Mouse (Mus musculus): ENCODE data around the gene Mymx. TPM values are rescaled to one million over a fixed set of nuclear protein-coding genes. Genes with fewer than 3 reads are reported as not detected.

The Mymx gene
- polyA plus RNA-seq, 1 experiment from 2014 or later: 1.6 TPM

DNA sequence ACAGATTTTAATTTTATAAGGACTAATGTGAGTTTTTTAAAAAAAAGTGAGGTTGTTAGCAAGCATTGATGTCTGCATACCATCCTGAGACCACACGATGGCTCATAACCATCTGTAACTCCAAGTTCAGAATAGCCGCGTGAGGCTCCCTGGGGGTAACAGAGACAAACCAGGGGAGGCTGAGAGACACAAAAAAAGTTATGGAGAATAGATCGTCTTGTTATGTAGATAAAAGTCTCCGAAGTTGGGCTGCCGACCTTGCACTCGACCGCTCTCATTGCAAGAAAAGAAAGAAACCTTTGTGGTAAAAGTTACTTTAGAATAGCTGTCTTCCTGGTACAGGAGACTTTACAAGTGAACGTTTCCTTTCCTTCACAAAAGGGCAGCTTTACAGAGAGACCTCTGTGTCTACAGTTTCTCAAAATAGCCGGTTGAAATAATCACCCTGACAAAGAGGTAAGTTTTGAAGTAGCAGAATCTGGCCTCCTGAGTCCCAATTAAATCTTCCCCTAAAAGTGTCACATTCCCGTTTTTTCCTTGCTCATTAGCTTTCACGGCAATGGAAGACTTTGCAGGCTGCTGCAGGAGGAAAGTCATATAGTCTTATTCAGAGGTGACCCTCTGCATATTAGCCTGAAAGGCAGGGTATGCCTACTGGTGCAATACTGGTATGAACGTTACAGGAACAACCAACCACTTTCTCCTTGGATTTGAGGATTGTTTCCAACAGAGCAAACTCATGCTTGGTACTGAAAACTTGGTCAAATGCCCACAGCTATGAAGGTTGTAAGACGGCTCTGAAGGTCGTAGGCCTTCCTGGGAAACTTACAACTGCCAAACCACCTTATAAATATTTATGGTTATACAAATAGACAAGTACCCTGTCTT lies 5.3 kb upstream of the Mymx start:
- no peaks in the 10 kb centered on the region for H3K9me3 ChIP-seq
- no peak overlapping the region for H3K4me2 ChIP-seq
- no peak overlapping the region for H3K27ac ChIP-seq (replicated peaks)
- H3K27me3 ChIP-seq: peaks cover 2% of the 10 kb centered on the region; the same call in 1 of the 2 replicates
- no peak for ATAC-seq (ENCODE audit: low read depth)
- no peak overlapping the region for H3K9ac ChIP-seq
- 72% methylated on average over 15 of the region's 15 CpGs for WGBS
- H3K36me3 ChIP-seq: no peaks in the 10 kb centered on the region
- no peak overlapping the region for H3K4me3 ChIP-seq
- H3K4me1 ChIP-seq (replicated peaks): peaks cover under 1% of the 10 kb centered on the region; the same call in 1 of the 2 replicates

DNA sequence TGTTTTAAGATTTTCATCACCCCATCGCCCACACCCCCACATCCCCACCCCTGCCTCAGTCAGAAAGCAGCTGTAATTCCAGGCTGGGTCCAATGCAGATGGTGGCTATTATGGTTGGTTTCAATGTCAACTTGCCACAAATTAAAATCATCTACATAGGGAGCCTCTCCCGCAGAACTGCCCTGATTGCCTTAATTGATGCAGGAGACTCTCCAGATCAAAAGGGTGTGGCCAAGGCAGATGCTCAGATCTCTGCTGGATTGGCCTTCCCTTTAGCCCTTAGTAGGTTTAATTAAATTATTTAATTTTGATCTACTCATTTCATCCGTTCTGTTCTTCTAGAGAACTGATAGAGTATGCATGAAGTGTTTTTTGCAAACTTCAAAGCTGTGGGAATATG lies 1.1 kb upstream of the Mymx start:
- Histone ChIP-seq H3K4me3 (no peak overlapping the region), H3K36me3 (no peaks in the 10 kb centered on the region), H3K9ac (no peak overlapping the region), H3K4me1 (replicated peaks) (peaks cover 23% of the 10 kb centered on the region), H3K9me3 (no peaks in the 10 kb centered on the region), H3K4me2 (no peak overlapping the region), H3K27me3 (peaks cover 28% of the 10 kb centered on the region), H3K27ac (replicated peaks) (no peak overlapping the region)
- ATAC-seq (ENCODE audit: low read depth): no peak
- 77% methylated on average over 3 of the region's 3 CpGs for WGBS

DNA sequence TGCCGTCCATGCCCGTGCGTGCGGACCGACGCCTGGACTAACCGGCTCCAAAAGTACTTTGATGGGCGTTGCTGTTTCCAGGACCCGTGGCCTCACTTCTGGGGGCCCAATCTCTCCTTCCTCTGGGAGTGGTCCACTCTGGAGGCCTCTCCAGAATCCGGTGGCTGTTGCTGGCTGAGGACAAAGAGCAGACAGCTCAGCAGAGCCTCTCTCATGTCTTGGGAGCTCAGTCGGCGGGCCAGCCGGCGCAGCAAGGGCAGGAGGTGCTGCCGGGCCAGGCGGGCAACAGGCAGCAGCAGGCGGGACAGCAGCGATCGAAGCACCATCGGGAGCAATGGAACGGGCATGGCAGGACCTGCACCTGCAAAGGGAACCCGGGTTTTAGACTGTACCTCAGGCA lies 577 bp downstream of the Mymx start:
- Histone ChIP-seq H3K4me3 (no peak overlapping the region), H3K27me3 (peaks cover 28% of the 10 kb centered on the region), H3K9ac (no peak overlapping the region), H3K4me1 (replicated peaks) (peaks cover 33% of the 10 kb centered on the region), H3K36me3 (no peaks in the 10 kb centered on the region), H3K9me3 (no peaks in the 10 kb centered on the region), H3K4me2 (no peak overlapping the region), H3K27ac (replicated peaks) (no peak overlapping the region)
- no peak for ATAC-seq (ENCODE audit: low read depth)
- 15% methylated on average over 22 of the region's 22 CpGs for WGBS

DNA sequence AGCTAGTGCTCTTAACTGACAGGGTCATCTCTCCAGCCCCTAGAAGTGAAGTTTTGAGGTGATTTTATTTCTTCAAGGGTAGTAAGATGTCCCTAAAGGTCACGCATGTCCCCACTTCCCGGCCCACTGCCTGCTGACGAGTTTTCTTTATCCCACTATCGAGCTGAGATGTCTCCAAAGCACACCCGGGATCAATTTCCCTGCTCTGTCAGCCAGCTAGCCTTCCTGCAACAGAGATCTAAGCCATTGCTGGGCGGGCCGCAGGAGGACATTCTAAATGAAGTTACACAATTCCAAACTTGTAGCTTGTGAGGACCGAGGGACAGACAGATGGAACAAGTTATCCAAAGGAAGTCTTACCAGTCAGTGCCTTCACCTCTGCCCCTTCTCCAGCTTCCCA lies 1.6 kb downstream of the Mymx start:
- WGBS: 69% methylated on average over 8 of the region's 8 CpGs

DNA sequence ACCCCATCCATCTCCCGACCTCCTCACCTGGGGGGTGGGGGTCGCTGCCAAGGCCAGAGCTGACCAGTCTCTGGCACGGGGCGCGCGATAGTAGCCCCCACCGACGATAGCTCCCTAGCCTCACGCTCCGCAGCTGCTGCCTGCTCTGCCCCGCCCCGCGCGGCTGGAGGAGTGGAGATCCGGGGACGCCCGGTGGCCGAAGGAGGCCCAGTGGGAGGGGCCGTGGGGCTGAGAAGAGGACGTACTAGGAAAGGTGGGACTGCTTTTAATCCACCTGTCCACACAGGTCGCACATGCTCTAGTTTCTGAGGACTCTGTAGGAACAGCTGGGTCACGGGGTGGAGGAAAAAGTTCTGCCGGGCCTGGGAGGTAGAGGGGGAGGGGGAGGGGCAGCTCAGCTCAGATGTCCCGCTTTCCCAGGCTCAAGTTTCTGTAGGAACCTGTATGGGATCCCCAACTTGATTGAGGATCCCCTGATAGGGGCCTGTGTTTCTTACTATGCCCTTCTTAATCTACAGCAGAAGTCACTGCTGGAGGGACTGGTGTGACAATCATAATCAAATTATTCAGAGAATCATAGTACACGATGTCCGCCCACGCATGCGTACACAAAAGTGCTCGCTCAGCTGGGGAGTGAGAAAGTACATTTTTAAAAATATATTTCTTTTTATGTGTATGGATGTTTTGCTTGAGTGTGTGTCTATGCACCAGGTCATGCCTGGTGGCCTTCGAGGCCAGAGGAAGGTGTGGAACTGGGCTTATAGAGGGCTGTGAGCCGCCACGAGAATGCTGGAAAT lies 2.3 kb downstream of the Mymx start, which contains the start of gene Slc29a1:
Gene Slc29a1 (minus strand): TSS at position 161 of the 797 bp plus-strand sequence.
- Histone ChIP-seq H3K4me1 (replicated peaks) (peaks cover 50% of the 10 kb centered on the region), H3K27me3 (peaks cover 30% of the 10 kb centered on the region), H3K4me2 (peak within 1 kb of the TSS; percentile 53), H3K27ac (replicated peaks) (no peak within 1 kb of the TSS), H3K9me3 (no peaks in the 10 kb centered on the region), H3K4me3 (peak within 1 kb of the TSS; percentile 26), H3K9ac (peak within 1 kb of the TSS; percentile 56), H3K36me3 (no peaks in the 10 kb centered on the region)
- ATAC-seq (ENCODE audit: low read depth): no peak
- WGBS: 18% methylated on average over 32 of the region's 32 CpGs

More for the DNA sequence above, 1.6 kb downstream of the Mymx start:
- peaks cover 43% of the 10 kb centered on the region for H3K4me1 ChIP-seq (replicated peaks)
- no peak overlapping the region for H3K4me3 ChIP-seq
- peaks cover 28% of the 10 kb centered on the region for H3K27me3 ChIP-seq
- no peaks in the 10 kb centered on the region for H3K9me3 ChIP-seq
- no peak overlapping the region for H3K4me2 ChIP-seq
- H3K9ac ChIP-seq: no peak overlapping the region
- H3K36me3 ChIP-seq: no peaks in the 10 kb centered on the region
- H3K27ac ChIP-seq (replicated peaks): no peak overlapping the region
- ATAC-seq (ENCODE audit: low read depth): no peak

DNA sequence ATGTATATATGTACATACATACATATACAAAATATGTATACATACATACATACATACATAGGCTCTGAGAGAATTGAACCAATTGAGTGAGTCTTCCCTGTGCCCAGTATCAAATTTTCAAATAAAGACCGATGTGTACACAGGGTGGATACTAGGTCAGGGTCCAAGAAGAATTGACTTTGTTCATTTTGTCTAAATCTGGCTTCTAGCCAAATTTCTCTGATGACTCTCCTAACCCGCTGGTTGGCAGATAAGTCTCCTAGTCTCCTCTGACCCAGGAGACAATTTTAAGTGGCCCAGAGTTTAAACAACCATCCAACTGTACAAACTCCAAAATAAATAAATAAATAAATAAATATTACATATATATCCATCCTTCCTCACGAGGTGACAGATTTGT lies 3.0 kb downstream of the Mymx start:
- H3K27ac ChIP-seq (replicated peaks): no peak overlapping the region
- 46% methylated on average over 3 of the region's 3 CpGs for WGBS
- H3K4me1 ChIP-seq (replicated peaks): peaks cover 57% of the 10 kb centered on the region
- 0 out of 2 replicates have a peak overlapping the region, but pooled peaks have one; percentile 56 for H3K9ac ChIP-seq
- no peaks in the 10 kb centered on the region for H3K36me3 ChIP-seq
- H3K4me3 ChIP-seq: no peak overlapping the region
- H3K27me3 ChIP-seq: peaks cover 37% of the 10 kb centered on the region
- peak overlapping the region; percentile 53 for H3K4me2 ChIP-seq
- ATAC-seq (ENCODE audit: low read depth): no peak
- no peaks in the 10 kb centered on the region for H3K9me3 ChIP-seq

DNA sequence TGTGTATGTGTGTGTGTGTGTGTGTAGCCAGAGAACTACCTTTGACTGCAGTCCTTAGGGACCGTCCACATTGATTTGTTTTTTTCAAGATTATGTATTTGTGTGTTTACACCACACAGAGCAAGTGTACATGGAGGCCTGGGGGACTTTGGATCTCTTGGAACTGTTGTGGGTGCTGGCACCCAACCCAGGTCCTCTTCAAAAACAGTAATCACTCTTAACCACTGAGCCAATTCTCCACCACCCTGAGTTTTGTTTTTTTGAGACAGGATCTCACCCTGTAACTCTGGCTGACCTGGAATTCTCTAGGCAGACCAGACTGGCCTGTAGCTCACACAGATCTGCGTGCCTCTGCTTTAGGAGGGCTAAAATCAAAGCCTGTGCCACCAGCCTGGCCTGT lies 3.5 kb downstream of the Mymx start:
- H3K27ac ChIP-seq (replicated peaks): peak overlapping the region; percentile 28; the same call in 1 of the 2 replicates
- no peak overlapping the region for H3K9ac ChIP-seq
- no peak overlapping the region for H3K4me2 ChIP-seq
- H3K4me1 ChIP-seq (replicated peaks): peaks cover 62% of the 10 kb centered on the region
- no peak overlapping the region for H3K4me3 ChIP-seq
- peaks cover 42% of the 10 kb centered on the region for H3K27me3 ChIP-seq
- 81% methylated on average over 2 of the region's 2 CpGs for WGBS
- H3K9me3 ChIP-seq: no peaks in the 10 kb centered on the region
- no peaks in the 10 kb centered on the region for H3K36me3 ChIP-seq
- ATAC-seq (ENCODE audit: low read depth): no peak

DNA sequence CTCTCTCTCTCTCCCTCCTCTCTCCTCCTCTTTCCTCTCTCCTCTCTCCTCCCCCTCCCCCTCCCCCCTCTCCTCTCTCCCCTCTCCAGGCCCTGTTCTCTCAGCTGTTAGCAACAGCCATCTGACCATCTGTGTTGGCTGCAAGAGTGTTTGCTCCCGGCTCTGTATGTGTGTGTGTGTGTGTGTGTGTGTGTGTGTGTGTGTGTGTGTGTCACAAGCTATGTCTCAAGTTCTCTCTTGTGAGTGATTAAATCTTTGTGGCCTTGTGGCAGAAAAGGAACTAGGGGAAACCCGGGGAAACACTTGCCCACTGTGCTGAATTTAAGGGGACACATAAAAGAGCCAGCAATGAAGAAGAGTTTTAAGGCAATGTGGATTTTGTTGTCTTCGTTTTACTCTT lies 4.1 kb downstream of the Mymx start:
- H3K4me3 ChIP-seq: no peak overlapping the region
- H3K36me3 ChIP-seq: no peaks in the 10 kb centered on the region
- peaks cover 46% of the 10 kb centered on the region for H3K27me3 ChIP-seq
- H3K9ac ChIP-seq: no peak overlapping the region
- peak overlapping the region; percentile 28 for H3K27ac ChIP-seq (replicated peaks)
- peaks cover 68% of the 10 kb centered on the region for H3K4me1 ChIP-seq (replicated peaks)
- H3K9me3 ChIP-seq: no peaks in the 10 kb centered on the region
- no peak overlapping the region for H3K4me2 ChIP-seq
- WGBS: 35% methylated on average over 3 of the region's 3 CpGs
- ATAC-seq (ENCODE audit: low read depth): no peak

DNA sequence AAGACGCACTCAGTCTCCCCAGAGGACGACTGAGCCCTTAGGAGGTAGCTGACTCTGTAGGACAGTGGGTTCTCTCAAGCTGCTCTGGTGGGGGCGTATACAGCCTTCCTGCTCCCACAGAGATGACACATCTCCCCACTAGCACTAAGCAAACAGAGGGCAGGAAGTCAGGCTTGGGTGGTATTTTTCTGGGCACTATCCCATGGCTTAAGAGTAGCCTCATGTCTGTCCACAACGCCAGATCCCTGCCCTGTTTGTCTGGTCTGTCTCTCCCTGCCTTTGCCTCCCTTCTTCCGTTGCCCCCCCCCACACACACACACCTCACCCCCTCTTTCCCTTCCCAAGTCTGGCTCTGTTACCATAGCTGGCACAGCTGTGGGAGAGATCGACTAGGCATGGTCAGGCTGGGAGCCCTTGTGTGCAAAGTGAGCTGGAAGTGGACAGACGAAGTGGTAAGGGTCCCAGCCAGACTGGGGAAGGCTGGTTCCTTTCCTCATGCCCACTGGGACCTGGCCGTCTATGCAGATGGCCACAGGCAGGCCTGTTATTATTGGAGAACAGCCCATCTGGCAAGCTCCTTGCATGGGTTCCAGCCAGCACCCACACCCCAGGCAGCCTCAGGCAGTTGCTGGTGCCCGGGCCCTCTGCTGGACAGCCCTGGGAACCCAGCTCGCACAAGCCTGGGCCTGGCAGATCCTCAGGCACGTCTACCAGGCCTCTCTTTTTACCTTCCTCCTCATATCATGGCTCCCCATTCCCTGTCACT lies 5.1 kb downstream of the Mymx start:
- H3K9ac ChIP-seq: no peak overlapping the region; the same call in 1 of the 2 replicates
- peak overlapping the region; percentile 80; the same call in 1 of the 2 replicates for H3K4me2 ChIP-seq
- peaks cover 40% of the 10 kb centered on the region for H3K27me3 ChIP-seq
- H3K9me3 ChIP-seq: no peaks in the 10 kb centered on the region
- peak overlapping the region; percentile 64 for H3K27ac ChIP-seq (replicated peaks)
- H3K4me3 ChIP-seq: no peak overlapping the region
- peaks cover 72% of the 10 kb centered on the region for H3K4me1 ChIP-seq (replicated peaks)
- ATAC-seq (ENCODE audit: low read depth): peak; percentile 36; the same call in 1 of the 2 replicates
- no peaks in the 10 kb centered on the region for H3K36me3 ChIP-seq
- 27% methylated on average over 11 of the region's 11 CpGs for WGBS

DNA sequence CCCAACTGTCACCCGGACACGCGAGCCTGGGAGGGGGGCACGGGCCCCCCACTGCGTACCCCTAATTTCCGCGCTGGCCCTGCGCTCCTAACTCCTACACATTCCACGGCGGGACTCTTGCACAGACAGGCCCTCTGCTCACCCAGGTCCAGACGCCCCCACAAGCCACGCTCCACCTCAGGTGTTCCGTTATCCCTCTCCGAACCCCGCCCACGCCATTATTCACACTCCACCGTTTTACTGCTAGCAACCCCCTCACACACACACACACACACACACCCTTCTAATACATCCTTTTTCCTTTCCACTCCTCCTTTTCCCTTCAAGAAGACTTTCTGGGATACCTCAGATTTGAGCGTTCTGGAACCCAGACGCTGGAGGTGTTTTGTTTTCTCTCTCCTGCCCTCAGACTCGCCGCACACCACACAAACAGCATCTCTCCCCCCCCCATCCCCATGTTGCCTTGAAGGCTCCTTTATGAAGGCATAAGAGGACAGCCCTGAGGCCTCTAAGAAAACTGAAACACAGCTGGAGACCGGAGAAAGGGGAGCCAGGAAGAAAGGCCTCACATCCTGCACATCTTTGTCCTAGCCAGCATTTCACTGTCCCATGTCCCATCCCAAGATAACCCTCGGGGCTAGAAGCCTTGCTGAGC lies 6.0 kb downstream of the Mymx start:
- Histone ChIP-seq H3K9me3 (no peaks in the 10 kb centered on the region), H3K27me3 (peaks cover 30% of the 10 kb centered on the region), H3K4me2 (peak overlapping the region; percentile 80), H3K9ac (peak overlapping the region; percentile 65), H3K4me1 (replicated peaks) (peaks cover 73% of the 10 kb centered on the region), H3K27ac (replicated peaks) (peak overlapping the region; percentile 64), H3K4me3 (peak overlapping the region; percentile 45), H3K36me3 (no peaks in the 10 kb centered on the region)
- peak; percentile 38 for ATAC-seq (ENCODE audit: low read depth)
- 4% methylated on average over 23 of the region's 23 CpGs for WGBS
